Mouse (Mus musculus) intestine, embryonic 14.5 days (tissue): Measurements from ENCODE around the gene Tubg1. TPM values are rescaled to one million over a fixed set of nuclear protein-coding genes. Genes with fewer than 3 reads are reported as not detected.

ENCODE experiments used
- ATAC-seq: fragments of 200-750 bp; cut with Nextera tagmentation; replicated peaks from 2 replicates; pipeline ENCODE4 v1.8.0; 2017; ENCODE audit warnings: low read depth, moderate number of reproducible peaks, moderate TSS enrichment, moderate library complexity; ENCODE audit not compliant: low FRiP score, low TSS enrichment
- DNase-seq: peaks from one replicate; pipeline ENCODE4 v3.0.0-alpha.2; 2018; ENCODE audit warnings: low spot score
- H3K27ac ChIP-seq: fragments of 300-500 bp; sonication (generic); 2 replicates; pipeline ENCODE4 v1.5.1; 2014; ENCODE audit warnings: low read depth, mild to moderate bottlenecking, control low read depth
- H3K27me3 ChIP-seq: fragments of 300-500 bp; sonication (generic); replicated peaks from 2 replicates; pipeline ENCODE4 v1.6.1; 2014; ENCODE audit warnings: low read length, control low read depth; ENCODE audit not compliant: control insufficient read depth, insufficient read depth
- H3K36me3 ChIP-seq: fragments of 300-500 bp; sonication (generic); 2 replicates; pipeline ENCODE4 v1.6.1; 2014; ENCODE audit warnings: low read length, control low read depth; ENCODE audit not compliant: control insufficient read depth, insufficient read depth
- H3K4me1 ChIP-seq: fragments of 300-500 bp; sonication (generic); replicated peaks from 2 replicates; pipeline ENCODE4 v1.6.1; 2014; ENCODE audit warnings: low read length, control low read depth, mixed read lengths; ENCODE audit not compliant: control insufficient read depth, insufficient read depth
- H3K4me2 ChIP-seq: fragments of 300-500 bp; sonication (generic); 2 replicates; pipeline ENCODE4 v1.6.1; 2014; ENCODE audit warnings: low read length
- H3K4me3 ChIP-seq: fragments of 300-500 bp; sonication (generic); 2 replicates; pipeline ENCODE4 v1.5.1; 2014; ENCODE audit warnings: low read depth, low read length, control low read depth, mixed read lengths
- H3K9ac ChIP-seq: fragments of 300-500 bp; sonication (generic); 2 replicates; pipeline ENCODE4 v1.6.1; 2014; ENCODE audit warnings: mild to moderate bottlenecking, low read length
- H3K9me3 ChIP-seq: fragments of 300-500 bp; sonication (generic); 2 replicates; pipeline ENCODE4 v1.6.1; 2016; ENCODE audit warnings: low read length, control low read depth; ENCODE audit not compliant: control insufficient read depth
- WGBS: fragments of 180-500 bp; shearing (Covaris S2); extraction: QIAGEN DNeasy Blood & Tissue Kit; methylation state at CpG from one replicate; pipeline ENCODE4 v1.1.7; 2014; 5-methylcytosine and 5-hydroxymethylcytosine counted together
- microRNA-seq: library from miRNA; unstranded; fragments of <30 nt; microRNA quantifications from one replicate; pipeline ENCODE4, GENCODE M21; 2016
- polyA plus RNA-seq: library from polyadenylated mRNA; unstranded; fragments of >200 nt; fragmentation: Nextera tagmentation; extraction: Ambion mirVana; gene quantifications from 2 replicates; pipeline ENCODE4 v1.2.1, GENCODE M21; 2014

Tubg1 gene
- polyA plus RNA-seq, 1 experiment from 2014 or later: 73.8 TPM

GRCm38 (mm10) chr11:101174389-101174745 lies 54.6 kb downstream of the Tubg1 start:
- Histone ChIP-seq H3K36me3 (no peaks in the 10 kb centered on the region), H3K9me3 (no peaks in the 10 kb centered on the region), H3K27ac (no peak overlapping the region), H3K9ac (no peak overlapping the region), H3K4me3 (peak overlapping the region; percentile 29), H3K4me1 (peaks cover 45% of the 10 kb centered on the region), H3K4me2 (peak overlapping the region; percentile 64), H3K27me3 (peaks cover 37% of the 10 kb centered on the region)
- ATAC-seq: no peak
- WGBS: 31% methylated on average over 9 of the region's 9 CpGs
- no peak for DNase-seq

GRCm38 (mm10) chr11:101174851-101175628 lies 55.3 kb downstream of the Tubg1 start, which contains the start of gene Ccr10:
Gene Ccr10, minus strand, starts transcription at chr11:101175443.
- H3K9ac ChIP-seq: no peak within 1 kb of the TSS
- H3K4me2 ChIP-seq: peak within 1 kb of the TSS; percentile 64
- H3K27ac ChIP-seq: no peak within 1 kb of the TSS
- peaks cover 39% of the 10 kb centered on the region for H3K4me1 ChIP-seq
- no peaks in the 10 kb centered on the region for H3K36me3 ChIP-seq
- DNase-seq (no peak), ATAC-seq (no peak)
- WGBS: 22% methylated on average over 14 of the region's 14 CpGs
- H3K9me3 ChIP-seq: no peaks in the 10 kb centered on the region
- peak within 1 kb of the TSS; percentile 29 for H3K4me3 ChIP-seq
- peaks cover 38% of the 10 kb centered on the region for H3K27me3 ChIP-seq

DNA sequence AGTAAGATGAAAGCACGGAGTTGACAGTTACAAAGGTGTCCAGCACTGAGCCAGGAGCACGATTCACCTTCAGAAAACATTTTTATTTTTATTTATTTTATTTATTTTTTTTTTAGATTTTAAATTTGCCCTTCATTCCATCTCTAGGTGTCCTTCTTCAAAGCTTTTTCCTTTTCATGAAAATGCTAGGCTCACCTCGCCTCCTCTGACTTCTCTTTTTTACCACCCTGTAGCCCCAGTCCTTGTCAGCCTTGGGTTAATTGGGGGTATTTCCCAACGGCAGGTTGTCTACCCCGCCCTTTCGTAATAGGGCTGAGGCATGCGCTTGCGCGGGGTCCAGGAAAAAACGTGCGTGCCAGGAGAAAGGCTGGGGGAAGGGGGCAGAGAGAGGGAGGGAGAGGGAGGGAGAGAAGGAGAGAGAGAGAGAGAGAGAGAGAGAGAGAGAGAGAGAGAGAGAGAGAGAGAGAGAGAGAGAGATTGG lies 55.9 kb downstream of the Tubg1 start:
- Histone ChIP-seq H3K27ac (no peak overlapping the region), H3K4me3 (peak overlapping the region; percentile 28; the same call in 1 of the 2 replicates), H3K9ac (no peak overlapping the region), H3K27me3 (peaks cover 38% of the 10 kb centered on the region), H3K4me2 (peak overlapping the region; percentile 51), H3K9me3 (no peaks in the 10 kb centered on the region), H3K4me1 (peaks cover 39% of the 10 kb centered on the region), H3K36me3 (no peaks in the 10 kb centered on the region)
- DNase-seq (no peak), ATAC-seq (no peak)
- WGBS: 11% methylated on average over 11 of the region's 11 CpGs

Small RNA genes lying within 50 kb of the gene (microRNA-seq; reads per million reads assigned to microRNA genes)
- gene Gm27626: not detected

Other genes starting within 250 kb of the Tubg1 start
- gene Stat3, start 180.4 kb upstream of the Tubg1 start, polyA plus RNA-seq: 36.6 and 42.9 TPM in 2 replicates
- 99.3 and 102 TPM in 2 replicates for gene Cavin1, start 149.1 kb upstream of the Tubg1 start, polyA plus RNA-seq
- gene Atp6v0a1, start 110.5 kb upstream of the Tubg1 start, polyA plus RNA-seq: 30.6 and 32.5 TPM in 2 replicates
- 11.5 and 12.7 TPM in 2 replicates for gene Naglu, start 49.9 kb upstream of the Tubg1 start, polyA plus RNA-seq
- not detected in 2 replicates for gene Hsd17b1, start 41.5 kb upstream of the Tubg1 start, polyA plus RNA-seq
- gene Coasy, start 37.4 kb upstream of the Tubg1 start, polyA plus RNA-seq: 39.7 and 45.5 TPM in 2 replicates
- gene Mlx, start 32.7 kb upstream of the Tubg1 start, polyA plus RNA-seq: 43.6 and 48.0 TPM in 2 replicates
- 29.1 and 38.1 TPM in 2 replicates for gene Psmc3ip, start 24.5 kb upstream of the Tubg1 start, polyA plus RNA-seq
- gene Retreg3, start within 50 bp of the Tubg1 start, polyA plus RNA-seq: 7.2 and 8.0 TPM in 2 replicates
- gene Tubg2, start 36.0 kb downstream of the Tubg1 start, polyA plus RNA-seq: 5.8 and 7.4 TPM in 2 replicates
- 1.2 and 1.4 TPM in 2 replicates for gene Cntnap1, start 50.6 kb downstream of the Tubg1 start, polyA plus RNA-seq
- gene Plekhh3, start 51.4 kb downstream of the Tubg1 start, polyA plus RNA-seq: 12.8 and 13.8 TPM in 2 replicates
- 0.23 TPM in 1 of 2 replicates, not detected in the other for gene Ccr10, start 55.5 kb downstream of the Tubg1 start, polyA plus RNA-seq
- 20.2 and 21.8 TPM in 2 replicates for gene Ezh1, start 106.5 kb downstream of the Tubg1 start, polyA plus RNA-seq
- 113 and 122 TPM in 2 replicates for gene Ramp2, start 126.1 kb downstream of the Tubg1 start, polyA plus RNA-seq
- gene Vps25, start 133.8 kb downstream of the Tubg1 start, polyA plus RNA-seq: 143 and 150 TPM in 2 replicates
- gene Wnk4, start 140.6 kb downstream of the Tubg1 start, polyA plus RNA-seq: 12.6 and 14.4 TPM in 2 replicates
- gene Cntd1, start 159.1 kb downstream of the Tubg1 start, polyA plus RNA-seq: 1.1 TPM in 2 replicates
- gene Coa3, start 159.2 kb downstream of the Tubg1 start, polyA plus RNA-seq: 260 and 265 TPM in 2 replicates
- 141 and 155 TPM in 2 replicates for gene Becn1, start 182.3 kb downstream of the Tubg1 start, polyA plus RNA-seq
- gene Psme3, start 196.3 kb downstream of the Tubg1 start, polyA plus RNA-seq: 112 and 118 TPM in 2 replicates
- 1.4 and 1.8 TPM in 2 replicates for gene Aoc2, start 205.1 kb downstream of the Tubg1 start, polyA plus RNA-seq
- gene Aoc3, start 210.7 kb downstream of the Tubg1 start, polyA plus RNA-seq: 1.9 and 2.3 TPM in 2 replicates
- gene G6pc, start 247.6 kb downstream of the Tubg1 start, polyA plus RNA-seq: not detected in 2 replicates